Mouse (Mus musculus) cerebellum, postnatal 36 days (tissue): Measurements from ENCODE around the gene Mroh8.

Experiments
- DNase-seq, 2 experiments: peaks; one replicate each; pipeline ENCODE4 v3.0.0; 2021 to 2022; ENCODE audit warnings: mixed read lengths in 2 of 2

Mroh8 gene

DNA sequence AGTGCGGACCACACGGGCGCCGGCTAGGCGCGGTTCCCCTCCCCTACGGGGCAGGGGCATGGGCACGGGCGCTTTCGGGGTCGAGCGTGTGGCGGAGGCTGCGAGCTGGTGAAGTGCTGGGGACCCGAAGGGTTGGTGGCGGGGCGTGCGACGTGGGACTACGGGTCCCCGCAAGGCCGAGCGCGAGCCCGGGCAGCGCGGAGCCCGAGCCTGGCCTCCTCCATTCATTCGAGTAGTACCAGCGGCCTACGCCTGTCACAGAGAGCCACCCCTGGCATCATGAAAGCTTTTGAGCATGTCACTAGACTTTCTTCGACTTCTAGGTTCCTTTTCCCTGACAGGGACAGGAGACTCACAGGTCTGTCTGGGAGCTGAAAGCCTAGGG lies at the start of gene Mroh8:
Gene Mroh8 (minus strand): TSS at position 134 of the 385 bp plus-strand sequence.
- peak; percentile 73 to 76 for DNase-seq

GRCm38 (mm10) chr2:157328570-157328969 lies 49.2 kb upstream of the Mroh8 start:
- DNase-seq, result no peak

GRCm38 (mm10) chr2:157328106-157328505 lies 48.8 kb upstream of the Mroh8 start:
- DNase-seq, result no peak

- no peak for DNase-seq
Observed at GRCm38 (mm10) chr2:157325238-157325637, 45.9 kb upstream of the Mroh8 start.

DNA sequence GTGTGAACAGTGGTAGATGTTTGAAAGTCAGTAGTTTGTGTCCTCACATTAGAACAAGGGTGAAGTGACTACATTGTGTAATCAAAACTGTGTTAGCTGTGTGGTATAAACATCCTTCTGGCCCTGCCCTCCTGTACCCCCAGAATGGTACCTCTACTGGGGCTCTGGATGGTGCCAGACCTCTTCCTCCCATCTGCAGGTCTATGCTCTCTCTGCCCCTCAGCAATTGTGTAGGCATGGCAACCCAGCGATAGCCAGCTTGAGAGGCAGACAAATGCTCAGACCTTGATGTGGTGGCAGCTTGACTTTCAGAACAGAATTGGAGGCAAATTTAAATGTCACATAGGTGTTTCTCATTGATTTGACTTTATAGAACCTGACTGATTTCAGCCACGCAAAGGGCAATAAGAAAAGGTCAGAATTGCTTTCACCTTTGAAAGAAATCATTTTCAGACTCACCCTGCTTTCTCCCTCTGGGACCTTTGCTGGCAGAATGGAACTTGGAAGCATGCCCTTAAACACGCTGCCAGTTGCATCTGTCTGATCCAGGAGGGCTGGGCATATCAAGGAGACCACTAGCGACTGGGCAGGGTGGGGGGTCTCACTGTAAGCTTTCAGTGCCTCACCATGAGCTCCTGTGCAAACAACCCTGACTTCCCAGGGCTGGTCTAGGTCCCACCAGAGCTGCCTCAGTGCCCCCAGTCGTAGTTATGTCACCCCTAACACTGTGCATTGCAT lies 42.8 kb upstream of the Mroh8 start:
- DNase-seq, result no peak

DNA sequence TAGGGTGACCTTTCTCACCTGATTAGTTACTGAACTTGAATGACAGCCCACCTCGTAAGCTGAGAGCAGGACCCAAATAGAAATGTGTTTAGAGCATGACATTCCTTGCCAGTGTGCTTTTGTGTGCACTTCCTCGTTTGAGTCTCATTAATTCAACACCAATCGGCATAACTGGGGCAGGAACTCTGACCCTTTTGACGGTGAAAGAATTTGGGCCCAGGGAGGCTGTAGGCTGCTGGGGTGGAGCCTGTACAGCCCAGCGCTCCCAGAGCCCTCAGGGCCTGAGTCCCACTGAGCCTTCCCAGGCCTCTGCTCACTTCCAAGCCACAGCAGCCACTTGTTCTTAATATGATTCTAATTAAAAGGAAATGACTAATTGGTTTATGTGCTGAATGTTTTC lies 41.5 kb upstream of the Mroh8 start:
- no peak for DNase-seq

DNA sequence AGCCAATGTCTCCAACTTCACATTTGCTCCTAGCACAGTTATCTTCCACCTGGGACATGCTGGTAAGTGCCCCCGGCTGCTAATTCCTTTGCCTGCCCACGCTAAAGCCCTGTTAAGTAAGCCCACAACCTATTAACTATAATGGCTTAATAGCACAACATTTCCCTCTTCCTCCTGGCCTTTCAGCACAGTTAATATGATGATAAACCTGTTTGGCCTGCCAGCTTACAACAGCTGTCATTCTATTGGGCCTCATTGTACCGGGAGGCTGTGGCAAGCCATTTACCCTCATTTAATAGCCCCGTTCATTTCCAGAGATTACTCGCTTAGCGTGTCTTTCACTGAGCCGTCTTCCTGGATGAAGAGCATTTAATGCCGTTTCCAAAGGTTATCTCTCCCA lies 40.8 kb upstream of the Mroh8 start:
- DNase-seq, result no peak

- DNase-seq, result no peak
Observed at GRCm38 (mm10) chr2:157317220-157317619, 37.9 kb upstream of the Mroh8 start.

- no peak for DNase-seq
Observed at GRCm38 (mm10) chr2:157316358-157316933, 37.1 kb upstream of the Mroh8 start.

GRCm38 (mm10) chr2:157315486-157315885 lies 36.1 kb upstream of the Mroh8 start:
- DNase-seq, result no peak

GRCm38 (mm10) chr2:157314310-157314709 lies 35.0 kb upstream of the Mroh8 start:
- peak; percentile 15 to 18 for DNase-seq

DNA sequence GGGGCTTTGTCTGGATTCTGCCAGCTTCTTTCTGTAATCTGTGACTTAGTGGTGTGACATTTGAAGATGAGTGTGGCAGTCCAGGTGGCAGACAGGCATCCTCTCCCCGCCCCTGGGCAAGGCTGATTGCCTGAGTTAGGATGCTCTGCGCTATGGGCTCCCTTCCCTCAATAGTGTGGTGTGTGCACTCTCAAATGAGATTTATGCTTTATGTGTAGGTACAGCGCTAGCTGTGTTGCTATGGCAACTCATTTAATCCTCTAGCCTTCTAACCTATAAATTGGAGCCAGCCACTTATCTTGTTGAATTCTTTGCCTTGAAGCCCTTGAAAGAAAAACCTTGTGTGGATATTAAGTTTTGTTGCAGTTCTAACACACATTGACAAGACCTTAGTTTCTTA lies 34.4 kb upstream of the Mroh8 start:
- DNase-seq, result no peak

GRCm38 (mm10) chr2:157310963-157311637 lies 31.8 kb upstream of the Mroh8 start:
- no peak for DNase-seq

DNA sequence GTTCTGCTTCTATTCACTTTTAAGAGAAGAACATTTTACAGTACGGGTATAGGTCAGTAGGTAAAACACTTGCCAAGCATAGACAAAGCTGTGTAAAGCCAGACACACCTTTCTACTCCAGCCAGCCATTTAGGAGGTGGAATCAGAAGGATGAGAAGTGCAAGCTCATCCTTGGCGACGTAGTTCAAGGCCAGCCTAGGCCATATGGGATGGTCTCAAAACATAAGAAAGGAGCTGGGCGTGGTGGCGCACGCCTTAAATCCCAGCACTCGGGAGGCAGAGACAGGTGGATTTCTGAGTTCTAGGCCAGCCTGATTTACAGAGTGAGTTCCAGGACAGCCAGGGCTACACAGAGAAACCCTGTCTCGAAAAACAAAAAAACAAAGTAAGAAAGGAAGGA lies 30.3 kb upstream of the Mroh8 start:
- DNase-seq, result no peak

GRCm38 (mm10) chr2:157308273-157308917 lies 29.0 kb upstream of the Mroh8 start:
- DNase-seq, result no peak

- DNase-seq, result no peak
Observed at GRCm38 (mm10) chr2:157307715-157308265, 28.4 kb upstream of the Mroh8 start.

- no peak for DNase-seq
Observed at GRCm38 (mm10) chr2:157306091-157307032, 27.0 kb upstream of the Mroh8 start.

- no peak for DNase-seq
Observed at GRCm38 (mm10) chr2:157303096-157303495, 23.7 kb upstream of the Mroh8 start.

DNA sequence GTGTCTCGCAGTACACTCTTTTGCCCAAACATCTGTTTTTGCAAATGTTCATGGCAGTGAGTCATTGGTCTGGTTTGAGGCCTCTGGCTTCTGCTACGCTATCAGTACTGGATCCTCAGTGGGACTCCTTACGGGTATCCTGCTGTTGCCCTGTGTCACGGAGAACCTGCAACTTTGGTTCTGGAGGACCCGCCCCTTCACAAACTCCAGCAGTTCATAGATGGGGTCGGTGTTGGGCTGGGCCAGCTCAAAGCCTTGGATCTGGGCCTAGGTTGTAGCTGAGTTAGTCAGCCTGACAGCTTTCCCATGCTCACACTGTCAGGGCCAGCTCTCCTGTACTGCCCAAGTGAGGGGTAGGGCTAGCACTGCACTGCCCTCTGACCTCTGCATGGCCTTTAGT lies 20.7 kb upstream of the Mroh8 start:
- no peak for DNase-seq

GRCm38 (mm10) chr2:157296105-157296689 lies 16.8 kb upstream of the Mroh8 start:
- no peak for DNase-seq

- DNase-seq, result peak; percentile 66 to 70
Observed at GRCm38 (mm10) chr2:157292093-157292492, 12.7 kb upstream of the Mroh8 start.

DNA sequence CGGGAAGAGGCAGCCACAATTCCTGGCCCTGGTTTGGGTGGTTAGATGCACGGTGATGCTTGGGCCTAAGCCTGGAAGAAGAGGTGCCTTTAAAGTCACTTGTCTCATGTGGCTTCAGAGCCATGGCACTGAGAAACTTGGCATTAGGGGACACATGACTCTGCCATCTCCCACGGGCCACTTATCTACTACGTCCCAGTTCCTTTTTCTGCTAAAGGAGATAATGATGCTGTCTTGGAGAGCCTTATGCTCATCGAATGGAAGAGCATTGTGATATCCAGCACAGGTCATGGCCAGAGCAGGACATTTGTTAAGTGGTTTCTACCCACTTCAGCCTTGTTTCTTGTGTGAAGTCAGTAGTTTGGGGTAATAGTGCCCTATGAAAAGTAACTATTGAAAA lies 9.6 kb upstream of the Mroh8 start:
- DNase-seq, result no peak
